ENCODE assay signal across 8 mouse cellular contexts in genomic region chr5:52132092-52132491, GRCm38 (mm10). TPM values are rescaled to one million over a fixed set of nuclear protein-coding genes. Genes with fewer than 3 reads are reported as not detected.
DNase-seq lines count a peak whose midpoint lies in the region; ATAC-seq lines count a peak whose summit lies in the region.

No protein-coding gene starts in this region.

- no peak overlapping the region for H3K4me3 ChIP-seq in forebrain, embryonic 13.5 days
- no peak overlapping the region for H3K4me3 ChIP-seq in limb, embryonic 11.5 days (ENCODE audit: low read depth, low read length)
- H3K4me3 ChIP-seq in midbrain, embryonic 15.5 days: no peak overlapping the region

- H3K4me2 ChIP-seq in forebrain, embryonic 13.5 days: no peak overlapping the region
- H3K4me2 ChIP-seq in limb, embryonic 11.5 days (ENCODE audit: low read depth, severe bottlenecking): no peak overlapping the region
- H3K4me2 ChIP-seq in midbrain, embryonic 15.5 days: no peak overlapping the region

- ATAC-seq in forebrain, embryonic 13.5 days: peak; percentile 62; the same call in 1 of the 2 replicates
- ATAC-seq in limb, embryonic 11.5 days (ENCODE audit: insufficient number of reproducible peaks, low FRiP score, low TSS enrichment, low read depth): 0 out of 2 replicates have a peak, but pooled peaks have one; percentile 27
- peak; percentile 19; the same call in 1 of the 2 replicates for ATAC-seq in midbrain, embryonic 15.5 days (replicated peaks)

- WGBS in forebrain, embryonic 13.5 days: 18% methylated on average over 9 of the region's 9 CpGs
- WGBS in limb, embryonic 11.5 days: 21% methylated on average over 9 of the region's 9 CpGs
- 17% methylated on average over 9 of the region's 9 CpGs for WGBS in midbrain, embryonic 15.5 days

- DNase-seq in gastrocnemius, postnatal 10 days: peak; percentile 48
- DNase-seq in gastrocnemius, adult 18-20 months (ENCODE audit: low spot score): no peak
- DNase-seq in CD4-positive helper T cell, adult 2 months (ENCODE audit: low read depth, low spot score): peak; percentile 48
- DNase-seq in c-Kit-positive CD71-positive TER-119-positive erythroid progenitor cells, embryonic 14.5 days (ENCODE audit: low spot score): peak; percentile 49
- DNase-seq in limb, embryonic 11.5 days (ENCODE audit: low spot score): peak; percentile 79
- DNase-seq in thymus, postnatal 4 days: peak; percentile 79

- no peaks in the 10 kb centered on the region for H3K9me3 ChIP-seq in forebrain, embryonic 13.5 days (replicated peaks)
- H3K9me3 ChIP-seq in limb, embryonic 11.5 days (ENCODE audit: control insufficient read depth, low read length): no peaks in the 10 kb centered on the region
- H3K9me3 ChIP-seq in midbrain, embryonic 15.5 days: no peaks in the 10 kb centered on the region

- H3K27ac ChIP-seq in forebrain, embryonic 13.5 days: no peak overlapping the region
- no peak overlapping the region for H3K27ac ChIP-seq in limb, embryonic 11.5 days (replicated peaks; ENCODE audit: low read depth, low read length)
- no peak overlapping the region for H3K27ac ChIP-seq in midbrain, embryonic 15.5 days

- peaks cover 8% of the 10 kb centered on the region; the same call in 1 of the 2 replicates for H3K36me3 ChIP-seq in forebrain, embryonic 13.5 days (ENCODE audit: poor library complexity, severe bottlenecking)
- no peaks in the 10 kb centered on the region for H3K36me3 ChIP-seq in limb, embryonic 11.5 days (ENCODE audit: control insufficient read depth, insufficient read depth, low read length)
- H3K36me3 ChIP-seq in midbrain, embryonic 15.5 days (replicated peaks): no peaks in the 10 kb centered on the region

- no peak overlapping the region for H3K9ac ChIP-seq in forebrain, embryonic 13.5 days
- no peak overlapping the region for H3K9ac ChIP-seq in limb, embryonic 11.5 days (ENCODE audit: low read length)
- no peak overlapping the region for H3K9ac ChIP-seq in midbrain, embryonic 15.5 days

- no peaks in the 10 kb centered on the region for H3K4me1 ChIP-seq in forebrain, embryonic 13.5 days
- H3K4me1 ChIP-seq in limb, embryonic 11.5 days (ENCODE audit: control insufficient read depth, insufficient read depth, low read length): no peaks in the 10 kb centered on the region
- no peaks in the 10 kb centered on the region for H3K4me1 ChIP-seq in midbrain, embryonic 15.5 days

- no peaks in the 10 kb centered on the region for H3K27me3 ChIP-seq in forebrain, embryonic 13.5 days
- H3K27me3 ChIP-seq in limb, embryonic 11.5 days (ENCODE audit: control insufficient read depth, insufficient read depth, low read length): no peaks in the 10 kb centered on the region
- no peaks in the 10 kb centered on the region for H3K27me3 ChIP-seq in midbrain, embryonic 15.5 days (replicated peaks)

RNA-seq across cellular contexts. Expression of gene Dhx15, which starts 58.2 kb away (rescaled TPM):
- total RNA-seq in gastrocnemius, postnatal 10 days (2021): 10 to 100 TPM; 46.2 to 59.4 TPM
- total RNA-seq in gastrocnemius, adult 18-20 months (2021): 10 to 100 TPM; 36.8 to 39.5 TPM
- 187 and 198 TPM in 2 replicates for polyA plus RNA-seq in forebrain, embryonic 13.5 days (2015; fragmentation: Nextera tagmentation; extraction: Ambion mirVana)
- 111 and 114 TPM in 2 replicates for polyA plus RNA-seq in limb, embryonic 11.5 days (2014; fragmentation: Nextera tagmentation; extraction: Ambion mirVana)
- polyA plus RNA-seq in midbrain, embryonic 15.5 days (2015; fragmentation: Nextera tagmentation; extraction: Ambion mirVana): 127 TPM in 2 replicates
